Mouse (Mus musculus): ENCODE data around the gene Hist1h2bh.
"Not testable (repeated sequence)": the region's sequence is repeated elsewhere in the genome, so short reads cannot be mapped to it uniquely, and the experiment has no call there.

Gene Hist1h2bh

GRCm38 (mm10) chr13:23550761-23551145 lies 7.6 kb upstream of the Hist1h2bh start:
- DNase-seq = no peak

GRCm38 (mm10) chr13:23546694-23547093 lies 3.5 kb upstream of the Hist1h2bh start:
- no peak for DNase-seq

GRCm38 (mm10) chr13:23544787-23545120 lies 1.6 kb upstream of the Hist1h2bh start:
- not testable (repeated sequence) for DNase-seq

- DNase-seq = peak; percentile 74 to 78
Measured at GRCm38 (mm10) chr13:23543965-23544786, 984 bp upstream of the Hist1h2bh start, which contains the start of gene Hist1h3f. Gene Hist1h3f, plus strand, starts transcription at chr13:23544052.

GRCm38 (mm10) chr13:23542225-23542980 lies 789 bp downstream of the Hist1h2bh start:
- DNase-seq = not testable (repeated sequence)

GRCm38 (mm10) chr13:23541497-23541896 lies 1.7 kb downstream of the Hist1h2bh start:
- DNase-seq = no peak

- not testable (repeated sequence) for DNase-seq
Measured at GRCm38 (mm10) chr13:23539821-23540220, 3.4 kb downstream of the Hist1h2bh start.

- no peak for DNase-seq
Measured at GRCm38 (mm10) chr13:23538249-23538648, 4.9 kb downstream of the Hist1h2bh start.

GRCm38 (mm10) chr13:23537006-23537710 lies 6.0 kb downstream of the Hist1h2bh start:
- no peak for DNase-seq

GRCm38 (mm10) chr13:23536076-23536822 lies 6.9 kb downstream of the Hist1h2bh start:
- no peak for DNase-seq

GRCm38 (mm10) chr13:23535137-23536075 lies 7.8 kb downstream of the Hist1h2bh start, which contains the start of gene Hist1h3g:
Gene Hist1h3g, plus strand, starts transcription at chr13:23535422.
- peak; percentile 87 to 90 for DNase-seq

- no peak for DNase-seq
Measured at GRCm38 (mm10) chr13:23534368-23535131, 8.6 kb downstream of the Hist1h2bh start.

- peak; percentile 58 to 71 for DNase-seq
Measured at GRCm38 (mm10) chr13:23533560-23534367, 9.4 kb downstream of the Hist1h2bh start, which contains the start of gene Hist1h2af. Gene Hist1h2af, plus strand, starts transcription at chr13:23533906.

GRCm38 (mm10) chr13:23532262-23533075 lies 10.7 kb downstream of the Hist1h2bh start:
- no peak for DNase-seq

GRCm38 (mm10) chr13:23530901-23531875 lies 12.0 kb downstream of the Hist1h2bh start, which contains the start of gene Hist1h4h:
Gene Hist1h4h, plus strand, starts transcription at chr13:23531050.
- peak; percentile 97 for DNase-seq

- peak; percentile 66 to 69 for DNase-seq
Measured at GRCm38 (mm10) chr13:23530181-23530900, 12.9 kb downstream of the Hist1h2bh start.

Data from thymus, postnatal 36 days (tissue).